Mouse (Mus musculus) MEL-GATA-1-ER (cell line): Measurements from ENCODE around the gene Trpm8.

Experiments
- DNase-seq: peaks from one replicate; pipeline ENCODE4 v3.0.0-alpha.2; 2012; ENCODE audit warnings: low read depth; ENCODE audit errors: extremely low read depth

Gene Trpm8

DNA sequence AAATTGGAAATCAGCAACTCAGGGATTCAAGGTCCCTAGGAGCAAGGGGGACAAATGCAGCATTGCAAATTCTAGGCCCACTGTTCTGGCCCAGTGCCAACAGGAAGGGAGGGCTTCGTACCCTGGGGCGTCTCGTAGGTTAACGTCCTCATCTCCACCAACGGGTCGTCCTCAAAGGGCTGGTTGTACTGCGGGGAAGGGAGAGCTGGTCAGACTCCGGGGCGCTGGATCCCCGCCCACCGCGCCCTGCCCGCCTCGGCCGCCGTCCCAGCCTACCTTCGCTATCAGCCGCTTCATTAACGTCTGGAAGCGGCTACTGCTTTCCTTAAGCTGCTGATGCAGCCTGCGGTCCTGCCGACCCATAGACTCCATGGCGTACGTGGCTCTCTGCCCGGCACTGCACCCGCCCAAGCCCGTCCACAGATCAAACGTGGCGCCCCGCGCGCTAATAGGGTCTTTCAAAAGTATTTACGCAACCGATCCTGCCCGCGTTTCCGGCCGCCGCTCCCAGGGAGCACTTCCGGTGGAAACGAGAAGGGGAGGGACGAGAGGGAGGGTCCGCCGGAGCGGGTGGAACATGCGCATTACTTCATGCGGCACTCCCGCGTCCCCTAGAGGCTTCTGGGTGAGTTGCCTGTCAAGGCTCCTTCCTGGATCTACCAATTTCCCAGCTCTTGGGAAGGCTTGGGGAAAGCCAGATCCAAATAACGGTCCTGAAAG is at the start of gene Trpm8, which contains the start of gene Hjurp:
Trpm8 (plus strand) TSS at position 564 of the 720 bp plus-strand sequence.
Hjurp (minus strand) TSS at position 536 of the 720 bp plus-strand sequence.
- peak; percentile 99 for DNase-seq

DNA sequence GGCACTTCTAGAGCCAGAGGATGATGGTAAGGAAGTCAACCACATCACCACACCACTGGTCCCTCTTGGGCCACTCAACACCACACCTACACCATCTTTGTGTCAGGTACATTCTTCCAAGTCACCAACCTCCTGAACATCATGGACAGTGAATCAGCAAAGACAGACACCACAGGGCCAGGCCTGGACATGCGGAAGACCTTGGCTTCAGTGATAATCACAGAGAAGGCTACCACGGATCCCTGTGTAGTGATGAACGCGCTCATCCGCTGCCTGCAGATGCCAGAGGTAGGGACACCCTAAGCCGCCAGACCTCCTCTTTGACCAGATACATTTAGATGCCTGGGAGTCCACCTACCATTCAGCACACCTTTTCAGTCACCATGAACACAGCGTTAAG is 49.3 kb upstream of the Trpm8 start:
- DNase-seq: no peak

DNA sequence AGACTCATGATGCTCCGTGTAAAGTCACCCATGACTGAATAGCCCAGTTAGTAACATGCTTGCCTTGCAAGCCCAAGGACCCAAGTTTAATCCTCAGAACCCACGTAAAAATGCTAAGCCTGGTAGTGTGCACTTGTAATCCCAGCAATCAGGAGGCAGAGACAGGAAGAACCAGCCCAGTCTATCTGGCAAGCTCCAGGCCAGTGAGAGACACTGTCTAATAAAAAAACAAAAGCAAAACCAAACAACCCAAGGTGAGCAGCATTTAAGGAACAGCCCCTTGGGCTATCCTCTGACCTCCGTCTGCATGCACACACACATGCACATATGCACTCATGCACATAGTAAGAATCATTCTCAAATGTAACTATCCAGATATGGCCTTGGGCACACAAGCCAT is 47.9 kb upstream of the Trpm8 start:
- no peak for DNase-seq

DNA sequence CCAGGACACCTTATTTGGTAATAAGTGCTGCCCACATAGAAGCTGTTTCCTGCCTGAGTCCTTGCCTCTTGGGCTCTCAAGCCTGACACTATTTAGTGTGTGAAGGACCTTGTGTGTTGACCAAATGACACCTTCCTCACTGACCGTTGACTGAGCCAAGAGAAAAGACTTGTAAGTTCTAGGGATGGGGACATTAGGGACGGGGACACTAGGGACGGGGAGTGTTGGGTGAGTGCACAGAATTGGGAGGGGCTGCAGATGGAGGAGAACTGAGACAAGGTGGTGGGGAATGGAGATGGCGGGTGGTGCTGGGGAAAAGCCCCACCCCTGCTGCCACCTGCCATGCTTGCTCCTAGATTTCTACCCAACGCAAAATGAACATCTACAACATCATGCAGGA is 47.5 kb upstream of the Trpm8 start:
- no peak for DNase-seq

DNA sequence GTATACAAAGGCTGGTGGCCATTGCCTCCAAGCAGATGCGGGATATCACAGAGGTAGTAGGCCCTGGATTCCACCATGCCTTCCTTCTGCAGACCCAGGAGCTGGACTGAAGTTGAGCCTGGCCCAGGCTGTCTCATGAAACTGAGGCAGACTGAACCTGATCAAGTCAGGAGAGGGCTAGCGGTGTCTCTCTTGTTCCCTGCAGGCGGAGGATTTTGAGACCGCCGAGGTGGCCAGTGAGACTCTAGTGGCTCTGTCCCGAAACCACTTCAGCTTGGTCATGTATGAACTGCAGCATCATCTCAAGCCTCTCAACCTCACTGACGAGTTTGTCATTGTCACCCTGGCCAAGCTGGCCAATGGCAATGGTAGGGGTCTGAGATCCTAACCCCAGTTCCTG is 47.0 kb upstream of the Trpm8 start:
- no peak for DNase-seq

DNA sequence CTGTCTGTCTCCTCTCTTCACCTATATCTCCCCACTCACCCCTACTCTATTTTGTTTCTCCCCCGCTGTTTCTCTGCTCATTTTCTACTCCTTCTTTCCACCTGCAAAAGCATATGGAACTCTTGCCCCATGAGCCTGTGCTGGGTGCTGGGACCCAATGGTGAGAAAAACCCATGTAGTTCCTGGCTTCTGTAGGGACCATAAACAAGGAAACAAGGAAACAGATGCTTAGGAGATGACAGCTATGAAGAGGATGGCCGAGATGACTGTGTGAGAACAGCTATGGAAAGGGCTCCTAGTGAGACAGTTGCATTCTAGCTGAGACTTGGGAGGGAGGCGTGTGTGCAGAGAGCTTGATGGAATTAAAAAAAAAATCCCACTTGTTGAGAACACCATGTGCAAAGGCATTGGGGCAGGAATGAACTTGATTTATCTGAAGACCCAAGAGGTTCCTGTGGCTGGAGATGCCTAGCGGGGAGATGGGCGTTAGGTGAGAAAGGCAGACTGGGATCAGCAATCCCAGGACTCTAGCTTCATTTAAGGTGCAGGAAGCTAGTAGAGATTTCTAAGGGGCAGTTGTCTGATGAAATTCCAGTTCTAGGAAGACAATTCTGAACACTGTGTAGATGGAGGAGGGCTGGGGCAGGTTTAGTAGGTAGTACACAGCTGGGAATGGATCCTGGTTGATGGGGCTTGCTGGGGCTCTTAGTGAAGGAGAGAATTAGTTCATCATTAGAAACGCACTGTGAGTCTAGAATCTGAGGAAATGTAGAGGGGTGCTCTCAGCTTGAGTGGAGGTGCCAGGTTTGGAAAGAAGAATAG is 46.3 kb upstream of the Trpm8 start:
- DNase-seq: no peak

DNA sequence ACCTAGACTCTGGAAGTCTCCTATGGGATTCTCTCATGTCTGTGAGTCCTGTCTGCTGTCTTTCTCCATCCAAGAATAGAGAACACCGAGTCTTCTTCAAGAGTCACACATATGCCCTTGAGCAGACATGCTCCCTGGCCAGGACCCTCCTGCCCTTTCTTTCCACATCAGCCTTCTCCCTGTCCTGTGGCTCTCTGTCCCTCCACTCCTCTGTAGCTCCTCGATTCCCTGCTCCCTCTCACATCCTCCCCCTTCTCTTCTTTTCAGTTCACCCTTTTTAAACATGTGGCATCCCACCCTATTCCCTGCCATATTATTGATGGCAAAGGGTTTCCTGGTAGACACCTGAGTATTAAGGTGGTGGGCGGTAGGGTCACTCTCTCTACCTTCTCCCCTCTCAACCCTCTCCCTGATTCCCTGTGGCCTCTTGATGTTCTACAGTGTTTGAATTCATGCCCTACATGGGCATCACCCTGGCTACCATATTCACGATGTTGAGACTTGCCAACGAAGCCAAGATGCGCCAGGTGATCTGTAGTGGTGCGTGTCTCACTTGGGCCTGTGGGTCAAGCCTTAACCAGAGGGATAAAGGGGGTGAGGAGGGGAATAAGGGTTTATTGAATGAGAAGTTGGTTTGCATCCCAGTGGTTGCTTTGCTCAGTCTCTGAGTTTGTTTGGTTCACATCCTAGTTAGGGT is 45.5 kb upstream of the Trpm8 start:
- DNase-seq: no peak

DNA sequence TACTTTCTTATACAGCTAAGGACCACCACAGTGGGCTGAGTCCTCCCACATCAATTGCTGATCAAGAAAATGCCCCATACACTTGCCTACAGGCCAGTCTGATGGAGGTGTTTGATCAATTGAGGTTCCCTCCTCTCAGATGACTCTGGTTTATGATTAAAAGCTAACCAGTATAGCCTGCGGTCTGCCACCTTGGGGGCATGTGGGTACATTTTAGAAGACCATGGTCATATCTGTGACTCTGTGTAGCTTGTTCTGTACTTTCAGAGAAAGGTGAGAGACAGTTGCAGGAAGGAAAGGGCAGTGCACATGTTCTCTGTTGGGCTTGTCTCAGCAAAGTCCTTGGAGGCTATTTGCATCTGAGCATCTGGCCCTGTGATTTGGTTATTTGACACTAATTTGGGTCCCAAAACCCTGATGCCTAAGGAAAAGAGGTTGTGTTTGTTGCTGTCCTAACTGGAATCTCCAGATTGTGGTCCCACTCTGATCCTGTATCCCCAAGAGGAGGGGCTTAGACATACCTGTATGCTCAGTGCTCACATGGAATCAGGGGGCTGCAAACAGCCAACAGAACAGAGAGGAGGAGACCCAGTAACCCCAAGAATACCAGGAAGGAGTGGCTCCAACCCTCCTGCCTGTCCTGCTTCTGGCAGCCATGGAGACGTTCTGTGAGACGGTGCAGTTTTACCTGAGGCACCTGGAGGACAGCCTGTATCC is 44.6 kb upstream of the Trpm8 start:
- DNase-seq: no peak

DNA sequence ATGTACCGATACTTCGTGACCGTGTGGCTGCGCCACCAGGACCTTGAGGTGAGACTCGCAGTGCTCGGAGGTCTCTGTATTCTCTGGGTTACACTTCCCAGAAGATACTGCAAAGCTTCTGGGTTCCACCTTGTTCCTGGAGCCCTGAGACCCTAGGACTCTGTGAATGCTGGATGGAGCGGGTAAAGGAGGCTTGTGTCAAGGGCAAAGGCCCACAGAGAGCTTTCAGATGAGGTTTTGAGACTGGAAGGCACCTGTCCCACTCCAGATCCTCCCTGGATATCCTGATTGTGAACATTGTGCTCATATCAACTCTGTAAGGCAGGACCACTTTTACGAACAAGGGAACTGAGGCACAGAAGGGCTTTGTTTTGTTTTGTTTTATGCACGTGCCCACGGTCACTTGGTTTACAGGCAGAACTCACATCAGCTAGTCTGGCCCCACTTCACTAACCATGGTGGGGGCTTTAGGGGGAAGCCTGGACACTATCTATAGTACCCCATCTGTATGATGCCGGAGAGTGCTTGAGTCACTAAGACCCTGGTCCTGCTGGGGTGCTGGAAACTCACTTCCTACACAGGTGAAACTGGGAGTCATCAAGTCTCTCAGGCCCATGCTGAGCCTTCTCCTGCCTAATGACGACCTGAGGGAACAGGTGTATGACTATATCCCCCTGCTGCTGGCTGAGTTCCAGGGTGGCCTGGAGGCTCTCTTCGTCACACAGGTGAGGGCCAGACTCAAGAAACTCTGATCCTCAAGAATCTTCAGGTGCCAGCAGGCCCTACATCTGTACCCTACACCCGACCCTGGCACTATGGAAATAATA is 43.8 kb upstream of the Trpm8 start:
- DNase-seq: no peak

DNA sequence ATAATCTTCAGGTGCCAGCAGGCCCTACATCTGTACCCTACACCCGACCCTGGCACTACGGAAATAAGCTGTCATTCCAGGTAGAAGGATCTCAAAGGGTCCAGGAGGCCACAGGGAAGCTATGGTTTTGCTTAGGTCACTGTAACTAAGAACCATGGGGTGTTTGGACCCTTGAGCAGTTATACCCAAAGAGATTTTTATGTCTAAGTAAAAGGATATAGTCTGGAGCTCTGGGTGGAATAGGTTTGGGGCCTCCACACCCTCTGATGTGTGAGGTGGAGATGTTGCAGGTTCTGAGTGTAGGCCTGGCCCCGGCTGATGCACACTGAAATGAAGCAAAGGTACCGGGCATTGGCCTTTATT is 43.2 kb upstream of the Trpm8 start:
- DNase-seq: no peak

DNA sequence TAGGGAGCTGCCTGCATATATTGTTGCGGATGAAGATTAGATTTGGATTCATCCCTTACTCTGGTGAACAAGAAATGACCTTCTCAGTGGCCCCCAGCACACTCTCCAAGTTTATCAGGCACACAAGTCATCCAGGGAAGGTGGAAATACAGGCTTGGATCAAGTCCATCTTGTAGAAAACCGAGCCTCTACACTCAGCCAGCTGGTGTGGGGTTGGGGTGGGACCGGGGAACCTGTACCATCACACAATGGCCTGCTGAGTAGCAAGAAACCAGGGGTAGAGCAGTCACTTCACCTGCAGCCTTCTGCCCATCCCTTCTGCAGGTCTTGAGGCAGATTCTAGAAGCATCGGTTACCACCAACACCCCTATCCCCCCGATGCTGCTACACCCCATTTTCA is 42.8 kb upstream of the Trpm8 start:
- DNase-seq: no peak

DNA sequence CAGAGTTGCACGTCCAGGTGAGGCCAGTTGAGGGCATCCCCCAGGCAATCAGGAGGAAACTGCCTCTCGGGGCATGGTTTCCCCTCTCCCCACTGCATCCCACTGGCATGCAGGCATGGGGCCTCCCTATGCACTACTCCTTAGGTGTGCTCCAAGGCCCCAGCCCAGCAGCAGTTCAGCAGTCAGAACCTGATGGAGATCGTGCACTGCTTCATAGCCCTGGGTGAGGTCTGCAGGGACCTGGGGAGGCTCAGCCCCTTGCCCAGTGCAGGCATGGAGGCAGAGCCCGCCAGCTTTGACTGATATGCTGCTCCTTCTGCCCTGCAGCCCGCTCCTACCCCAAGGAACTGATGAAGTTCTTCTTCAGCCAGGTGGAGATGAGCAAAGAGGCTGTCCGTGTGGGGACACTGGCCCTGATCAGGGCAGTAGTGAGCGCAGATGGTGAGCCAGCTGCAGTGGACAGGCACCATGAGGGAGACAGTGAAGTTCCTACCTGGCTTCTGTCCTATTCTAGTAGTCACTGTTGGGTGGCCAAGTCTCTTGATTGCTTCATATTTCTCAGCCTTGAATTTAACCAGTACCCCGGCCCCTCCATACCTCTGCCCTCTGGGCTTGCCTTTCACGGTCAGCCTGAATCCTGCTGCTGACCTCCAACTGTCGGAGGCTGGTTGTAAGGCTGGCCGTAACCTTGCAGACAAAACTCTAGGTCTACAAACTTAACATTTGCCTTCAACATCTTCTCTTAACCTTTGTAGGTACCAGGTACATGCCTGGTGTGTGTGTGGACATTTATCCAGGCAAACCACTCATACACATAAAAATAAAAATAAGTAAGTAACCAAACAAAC is 42.2 kb upstream of the Trpm8 start:
- no peak for DNase-seq

DNA sequence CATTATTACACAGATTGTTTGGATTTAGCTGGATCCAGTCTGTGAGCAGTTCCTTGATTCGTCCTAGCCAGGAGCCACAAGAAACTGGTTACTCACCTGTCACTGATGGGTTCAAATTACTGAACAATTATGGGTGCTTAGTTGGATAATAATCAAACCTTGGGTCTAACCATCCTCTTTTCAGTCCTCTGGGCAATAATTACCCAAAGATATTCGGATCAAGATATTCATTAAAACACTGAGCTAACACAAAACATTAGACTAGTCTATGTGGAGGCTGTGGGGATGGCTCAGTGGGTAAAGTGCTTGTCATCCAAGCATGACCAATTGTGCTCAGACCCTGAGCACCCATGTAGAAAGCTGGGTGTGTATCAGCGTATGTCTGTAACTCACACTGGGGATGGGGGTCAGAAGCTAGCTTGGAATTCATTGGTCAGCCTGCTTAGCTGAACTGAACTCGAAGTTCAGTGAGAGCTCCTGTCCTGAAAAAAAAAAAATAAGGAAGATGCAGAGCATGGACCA is 41.5 kb upstream of the Trpm8 start:
- DNase-seq: no peak

DNA sequence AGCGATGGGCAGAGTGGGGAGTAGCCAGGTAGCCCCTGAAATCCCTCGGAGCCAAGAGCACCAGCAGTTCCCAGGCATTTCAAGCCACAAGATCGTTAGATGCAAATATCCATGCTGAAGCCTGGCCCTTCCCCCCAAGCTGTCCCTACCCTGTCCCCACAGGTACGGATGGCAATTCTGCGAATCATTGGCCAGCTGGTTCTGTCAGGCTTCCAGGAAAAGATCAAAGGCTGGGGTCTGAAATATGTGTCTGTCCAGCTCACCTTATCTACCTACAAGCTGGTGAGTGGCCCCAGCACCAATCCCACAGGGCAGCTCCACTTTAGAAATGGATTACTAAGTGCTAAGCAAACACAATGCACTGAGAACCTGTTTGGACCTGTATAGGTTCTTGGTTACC is 40.1 kb upstream of the Trpm8 start:
- DNase-seq: no peak

DNA sequence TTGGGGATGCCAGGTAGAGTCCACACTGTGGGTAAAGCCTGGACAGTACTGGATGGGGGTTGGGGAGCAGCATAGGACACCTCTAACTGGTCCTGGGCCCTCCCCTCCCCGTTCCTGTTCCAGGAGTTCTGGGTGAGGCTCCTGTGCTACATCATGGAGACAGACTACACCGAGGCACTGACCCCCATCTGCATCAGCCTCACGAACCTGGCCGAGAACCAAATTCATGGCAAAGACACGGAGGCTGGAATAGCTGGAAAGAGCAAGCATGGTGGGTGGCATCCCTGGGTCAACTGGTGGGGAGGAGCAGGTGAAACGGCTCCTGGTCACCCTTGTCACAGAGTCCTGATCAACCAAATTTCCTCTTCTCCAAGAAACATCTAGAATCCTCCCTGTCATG is 38.7 kb upstream of the Trpm8 start:
- no peak for DNase-seq

DNA sequence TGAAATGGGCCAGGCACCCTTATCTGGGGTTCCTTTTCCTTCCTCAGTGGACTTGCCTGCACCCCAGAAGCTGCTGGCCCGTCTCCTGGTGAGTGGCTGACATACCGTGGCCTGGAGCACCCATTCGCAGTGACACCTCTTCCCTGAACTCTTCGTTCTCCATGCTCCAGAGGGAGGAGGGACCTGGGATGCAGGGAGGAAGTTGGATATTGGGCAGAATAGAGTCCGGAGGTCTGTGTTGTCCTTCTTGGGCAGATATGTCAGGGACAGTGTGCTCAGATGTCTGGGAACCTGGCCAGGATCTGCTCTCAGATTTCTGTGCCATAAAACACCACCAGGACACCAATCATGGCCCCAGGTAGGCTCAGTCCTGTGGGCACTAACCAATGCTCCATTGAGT is 37.4 kb upstream of the Trpm8 start:
- no peak for DNase-seq

DNA sequence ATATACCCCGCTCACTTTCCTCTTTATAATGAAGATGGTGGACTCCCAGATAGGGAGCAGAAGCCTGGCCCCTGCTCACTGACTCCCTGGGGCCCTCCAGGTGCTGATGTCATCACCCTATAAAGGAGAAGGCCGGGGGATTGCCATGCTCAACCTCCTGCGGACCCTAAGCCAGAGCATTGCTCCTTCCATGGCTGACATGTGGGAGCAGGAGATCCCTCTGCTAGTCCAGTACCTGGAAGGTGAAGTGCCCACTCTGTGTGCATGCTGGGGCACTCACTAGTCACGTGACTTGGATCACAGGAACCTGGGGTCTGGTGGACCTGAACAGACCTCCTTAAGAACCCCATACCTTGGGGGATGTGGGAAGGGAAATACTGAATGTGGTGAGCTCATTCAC is 36.9 kb upstream of the Trpm8 start:
- no peak for DNase-seq

DNA sequence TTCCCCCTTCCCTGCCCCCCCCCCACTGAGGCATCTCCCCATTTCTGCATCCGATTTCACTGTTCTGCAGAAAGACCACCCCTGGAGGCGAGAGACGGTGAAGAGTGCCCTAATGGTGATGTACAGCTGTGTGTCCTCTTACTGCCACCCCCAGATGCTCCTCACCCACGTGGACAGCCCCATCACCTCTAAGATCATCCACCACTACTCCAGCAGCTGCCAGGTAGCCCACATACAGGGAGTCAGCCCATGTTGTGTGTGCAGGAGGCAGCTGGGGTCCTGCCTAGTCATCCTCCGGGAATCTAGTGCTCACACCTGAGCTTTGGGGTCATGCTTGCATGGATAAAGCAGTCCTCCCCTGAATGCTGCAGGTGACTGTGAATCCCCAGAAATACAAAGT is 33.6 kb upstream of the Trpm8 start:
- DNase-seq: no peak

DNA sequence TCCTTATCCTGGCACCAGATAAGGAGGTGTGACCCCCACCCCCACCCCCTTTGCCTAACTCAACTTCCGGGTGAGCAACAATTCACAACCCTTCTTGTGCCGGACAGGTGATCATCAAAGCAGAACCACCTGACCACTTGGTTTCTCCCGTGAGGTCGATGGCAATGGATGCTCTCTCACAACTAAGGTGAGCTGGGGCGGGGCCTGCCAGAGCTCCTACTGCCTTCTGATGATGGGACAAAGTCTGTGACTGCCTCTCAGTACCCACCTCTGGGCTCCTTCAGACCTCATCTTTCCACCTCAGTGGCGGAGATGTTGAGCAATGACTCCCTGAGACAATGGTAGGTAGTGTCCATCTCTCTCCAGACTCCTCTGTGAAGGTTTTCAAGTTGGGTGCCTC is 31.6 kb upstream of the Trpm8 start:
- no peak for DNase-seq

DNA sequence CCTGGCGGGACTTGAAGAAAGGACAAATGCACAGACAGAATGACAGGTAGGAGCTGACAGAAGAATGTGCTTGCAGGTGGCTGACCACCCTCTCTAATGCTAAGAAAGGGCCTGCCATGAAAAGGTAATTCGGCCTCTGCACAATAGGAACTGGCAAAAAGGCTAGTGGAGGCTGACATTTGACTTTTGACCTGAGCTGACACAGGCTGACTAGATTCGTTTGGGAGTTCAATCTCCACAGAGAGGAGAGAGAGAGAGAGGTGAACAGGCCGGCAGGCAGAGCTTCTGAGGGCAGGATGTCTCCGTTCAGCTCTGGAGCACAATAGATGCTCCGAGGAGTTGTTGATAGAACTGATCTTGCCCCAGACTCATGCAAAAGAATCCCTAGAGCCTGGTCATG is 31.1 kb upstream of the Trpm8 start:
- no peak for DNase-seq
